Mouse (Mus musculus): ENCODE data around the gene Resf1. TPM values are rescaled to one million over a fixed set of nuclear protein-coding genes. Genes with fewer than 3 reads are reported as not detected.

Resf1 gene
- polyA plus RNA-seq (2012; rRNA removed), result 5.2 and 6.2 TPM in 2 replicates

GRCm38 (mm10) chr6:149308956-149309932 lies at the start of gene Resf1:
Gene Resf1 (plus strand): TSS chr6:149309414.

Other genes starting within 250 kb of the Resf1 start
- 2.1 and 2.6 TPM in 2 replicates for gene Dennd5b, start 207.7 kb upstream of the Resf1 start, polyA plus RNA-seq (2012; rRNA removed)
- not detected in 2 replicates for gene Gm10203, start 179.2 kb upstream of the Resf1 start, polyA plus RNA-seq (2012; rRNA removed)
- 7.9 and 8.9 TPM in 2 replicates for gene Etfbkmt, start 169.6 kb upstream of the Resf1 start, polyA plus RNA-seq (2012; rRNA removed)
- gene Amn1, start 120.7 kb upstream of the Resf1 start, polyA plus RNA-seq (2012; rRNA removed), result 3.1 and 3.6 TPM in 2 replicates
- gene Bicd1, start 99.5 kb downstream of the Resf1 start, polyA plus RNA-seq (2012; rRNA removed), result 0.45 and 0.51 TPM in 2 replicates